Mouse (Mus musculus) layer of hippocampus, postnatal 14 days (tissue): ENCODE results near the gene Olfr235. TPM values are rescaled to one million over a fixed set of nuclear protein-coding genes. Genes with fewer than 3 reads are reported as not detected.
"Not testable (repeated sequence)": the region's sequence is repeated elsewhere in the genome, so short reads cannot be mapped to it uniquely, and the experiment has no call there.

Source experiments
- DNase-seq, 2 experiments: peaks; one replicate each; pipeline ENCODE4 v3.0.0; 2021 to 2022; ENCODE audit warnings: low spot score in 2 of 2, mixed read lengths in 1 of 2
- long read RNA-seq, 2 experiments: library from polyadenylated mRNA; stranded (forward); transcript quantifications; one replicate each; pipeline ENCODE4 v2.0.0; 2021
- total RNA-seq, 2 experiments: library from RNA; stranded (reverse); gene quantifications; 2 replicates each; pipeline ENCODE4 v1.2.3; 2021

Gene Olfr235
- total RNA-seq, result not detected
- long read RNA-seq, experiment 1, result 0 reads
- long read RNA-seq, experiment 2, result 0 reads

- DNase-seq, result no peak
Observed at GRCm38 (mm10) chr19:12260732-12261131, at the start of gene Olfr235. TSS of gene Olfr235 (plus strand) at chr19:12261032.

- not testable (repeated sequence) for DNase-seq
Observed at GRCm38 (mm10) chr19:12232496-12232895, 28.3 kb upstream of the Olfr235 start, which contains the start of gene Olfr1432. TSS of gene Olfr1432 (minus strand) at chr19:12232596.

- no peak for DNase-seq
Observed at GRCm38 (mm10) chr19:12241559-12241958, 19.3 kb upstream of the Olfr235 start, which contains the start of gene Olfr262. TSS of gene Olfr262 (minus strand) at chr19:12241659.

GRCm38 (mm10) chr19:12279554-12279953 lies 18.7 kb downstream of the Olfr235 start, which contains the start of gene Olfr1434:
TSS of gene Olfr1434 (plus strand) at chr19:12279854.
- no peak for DNase-seq

GRCm38 (mm10) chr19:12292979-12293378 lies 32.1 kb downstream of the Olfr235 start:
- peak; percentile 1 to 68 for DNase-seq

GRCm38 (mm10) chr19:12299030-12299429 lies 38.2 kb downstream of the Olfr235 start, which contains the start of gene Olfr1436:
TSS of gene Olfr1436 (minus strand) at chr19:12299130.
- not testable (repeated sequence) for DNase-seq

Other genes starting within 250 kb of the Olfr235 start
- not detected for gene Olfr1423, start 219.7 kb upstream of the Olfr235 start, total RNA-seq
- not detected for gene Olfr1424, start 198.3 kb upstream of the Olfr235 start, total RNA-seq
- gene Olfr1425, start 183.3 kb upstream of the Olfr235 start, total RNA-seq, result not detected
- gene Olfr1426, start 169.0 kb upstream of the Olfr235 start, total RNA-seq, result not detected
- not detected for gene Olfr1427, start 157.7 kb upstream of the Olfr235 start, total RNA-seq
- not detected for gene Olfr1428, start 145.1 kb upstream of the Olfr235 start, total RNA-seq
- gene Olfr76, start 137.8 kb upstream of the Olfr235 start, total RNA-seq, result not detected
- gene Olfr1555-ps1, start 90.9 kb upstream of the Olfr235 start, total RNA-seq, result not detected
- not detected for gene Olfr1431, start 60.4 kb upstream of the Olfr235 start, total RNA-seq
- gene Olfr1432, start 28.4 kb upstream of the Olfr235 start, total RNA-seq, result not detected
- gene Olfr262, start 19.4 kb upstream of the Olfr235 start, total RNA-seq, result not detected
- gene Olfr1434, start 18.8 kb downstream of the Olfr235 start, total RNA-seq, result not detected
- not detected for gene Olfr1436, start 38.1 kb downstream of the Olfr235 start, total RNA-seq
- not detected for gene Olfr1437, start 64.1 kb downstream of the Olfr235 start, total RNA-seq
- gene Olfr1438-ps1, start 74.9 kb downstream of the Olfr235 start, total RNA-seq, result not detected
- gene Olfr1440, start 126.2 kb downstream of the Olfr235 start, total RNA-seq, result not detected
- gene Olfr1441, start 156.4 kb downstream of the Olfr235 start, total RNA-seq, result not detected
- not detected for gene Pfpl, start 166.9 kb downstream of the Olfr235 start, total RNA-seq
- gene Mpeg1, start 199.7 kb downstream of the Olfr235 start, total RNA-seq, result 1 to 10 TPM; 5.4 to 5.6 TPM
- 10 to 100 TPM; 37.0 to 41.8 TPM for gene Dtx4, start 240.4 kb downstream of the Olfr235 start, total RNA-seq